Mouse (Mus musculus) neural tube, embryonic 15.5 days (tissue): ENCODE results near the gene Nmrk2. TPM values are rescaled to one million over a fixed set of nuclear protein-coding genes. Genes with fewer than 3 reads are reported as not detected.
"Not testable (repeated sequence)": the region's sequence is repeated elsewhere in the genome, so short reads cannot be mapped to it uniquely, and the experiment has no call there.

Experiments used
- ATAC-seq: fragments of 200-750 bp; cut with Nextera tagmentation; 2 replicates; pipeline ENCODE4 v1.8.0; 2017; ENCODE audit warnings: mild to moderate bottlenecking, moderate TSS enrichment, moderate library complexity; ENCODE audit not compliant: low FRiP score
- H3K27ac ChIP-seq: fragments of 300-500 bp; sonication (generic); replicated peaks from 2 replicates; pipeline ENCODE4 v1.5.1; 2015; ENCODE audit warnings: mild to moderate bottlenecking, inconsistent platforms
- H3K27me3 ChIP-seq: fragments of 300-500 bp; sonication (generic); replicated peaks from 2 replicates; pipeline ENCODE4 v1.6.1; 2015; ENCODE audit warnings: inconsistent platforms
- H3K36me3 ChIP-seq: fragments of 300-500 bp; sonication (generic); 2 replicates; pipeline ENCODE4 v1.6.1; 2015; ENCODE audit warnings: inconsistent platforms
- H3K4me1 ChIP-seq: fragments of 300-500 bp; sonication (generic); 2 replicates; pipeline ENCODE4 v1.6.1; 2015; ENCODE audit warnings: inconsistent platforms
- H3K4me2 ChIP-seq: fragments of 300-500 bp; sonication (generic); 2 replicates; pipeline ENCODE4 v1.6.1; 2015; ENCODE audit warnings: inconsistent platforms, mild to moderate bottlenecking, moderate library complexity
- H3K4me3 ChIP-seq: fragments of 300-500 bp; sonication (generic); replicated peaks from 2 replicates; pipeline ENCODE4 v1.5.1; 2015; ENCODE audit warnings: mild to moderate bottlenecking, inconsistent platforms
- H3K9ac ChIP-seq: fragments of 300-500 bp; sonication (generic); replicated peaks from 2 replicates; pipeline ENCODE4 v1.6.1; 2015; ENCODE audit warnings: mild to moderate bottlenecking, inconsistent platforms
- H3K9me3 ChIP-seq: fragments of 300-500 bp; sonication (generic); replicated peaks from 2 replicates; pipeline ENCODE4 v1.6.1; 2016; ENCODE audit warnings: inconsistent platforms
- WGBS: fragments of 180-500 bp; shearing (Covaris S2); methylation state at CpG from one replicate; pipeline ENCODE4 v1.1.7; 2015; ENCODE audit warnings: mixed read lengths; 5-methylcytosine and 5-hydroxymethylcytosine counted together
- polyA plus RNA-seq: library from polyadenylated mRNA; unstranded; fragments of >200 nt; fragmentation: Nextera tagmentation; extraction: Ambion mirVana; gene quantifications from 2 replicates; pipeline ENCODE4 v1.2.1, GENCODE M21; 2015

Nmrk2 gene
- polyA plus RNA-seq, 1 experiment from 2014 or later: 0.17 TPM

DNA sequence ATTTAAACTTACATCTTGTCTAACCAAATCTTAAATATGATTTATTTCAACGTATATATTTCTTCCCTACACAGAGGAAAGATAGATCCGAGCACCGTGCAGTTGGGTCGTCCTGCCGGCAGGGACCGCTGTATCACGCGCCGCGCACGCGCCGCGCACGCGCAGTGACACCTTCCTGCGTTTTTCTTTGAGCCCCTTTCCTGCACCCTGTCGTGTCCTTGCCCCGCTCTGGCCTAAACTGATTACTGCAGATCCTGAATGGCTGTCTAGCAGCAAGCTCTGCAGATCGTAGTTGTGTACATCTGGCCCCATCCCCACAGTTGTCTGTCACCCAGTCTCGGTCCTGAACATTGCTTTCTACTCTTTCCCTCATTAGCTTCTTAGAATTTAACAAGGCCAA, 28.7 kb downstream of the Nmrk2 start:
- Histone ChIP-seq H3K4me3 (peak overlapping the region; percentile 16; the same call in 1 of the 2 replicates), H3K9ac (peak overlapping the region; percentile 60), H3K36me3 (peaks cover 6% of the 10 kb centered on the region), H3K4me2 (peak overlapping the region; percentile 84), H3K9me3 (no peaks in the 10 kb centered on the region), H3K27me3 (no peaks in the 10 kb centered on the region), H3K4me1 (peaks cover 58% of the 10 kb centered on the region), H3K27ac (peak overlapping the region; percentile 95)
- ATAC-seq: peak; percentile 7; the same call in 1 of the 2 replicates
- WGBS: 5% methylated on average over 21 of the region's 21 CpGs

- peak overlapping the region; percentile 86 for H3K4me2 ChIP-seq
- WGBS: 38% methylated on average over 7 of the region's 14 CpGs
- not testable (repeated sequence) for H3K9ac ChIP-seq, H3K27me3 ChIP-seq, H3K9me3 ChIP-seq, H3K36me3 ChIP-seq, H3K4me3 ChIP-seq
- peak; percentile 27; the same call in 1 of the 2 replicates for ATAC-seq
- H3K4me1 ChIP-seq: peaks cover 55% of the 10 kb centered on the region
- peak overlapping the region; percentile 34; the same call in 1 of the 2 replicates for H3K27ac ChIP-seq
Measured at GRCm38 (mm10) chr10:81169411-81169900, 32.4 kb downstream of the Nmrk2 start.

DNA sequence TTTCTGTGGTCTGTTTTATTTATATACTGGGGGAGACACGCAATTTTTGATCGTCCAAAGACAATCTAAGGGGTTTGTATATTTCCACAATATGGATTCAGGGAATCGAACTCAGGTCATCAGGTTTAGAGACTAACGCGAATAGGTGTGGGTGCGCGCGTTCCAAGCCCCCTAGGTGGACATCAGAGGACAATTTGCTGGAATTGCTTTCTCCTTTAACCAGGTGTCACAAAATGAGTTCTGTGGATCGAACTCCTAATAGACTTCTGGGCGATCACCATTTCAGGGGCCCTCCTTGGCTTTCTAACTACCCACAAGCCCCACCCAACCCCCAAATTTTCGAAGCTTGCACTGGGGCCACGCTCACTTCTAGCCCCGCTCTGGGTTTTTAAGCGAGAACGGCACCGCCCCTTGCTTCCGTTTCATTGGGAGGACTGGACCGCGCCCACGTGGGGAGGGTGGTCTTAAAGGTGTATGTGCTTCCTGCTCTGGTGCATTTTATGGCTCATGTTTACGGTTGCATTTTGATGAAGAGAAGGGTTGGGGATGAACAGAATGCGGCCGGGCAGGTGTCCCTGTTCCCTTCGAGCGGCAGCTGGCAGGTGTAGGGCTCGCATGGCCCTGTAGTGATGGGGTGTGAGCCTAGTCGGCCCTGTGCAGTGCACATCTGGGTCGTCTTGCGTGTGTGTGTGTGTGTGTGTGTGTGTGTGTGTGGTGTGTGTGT, 33.2 kb downstream of the Nmrk2 start:
- H3K9ac ChIP-seq: peak overlapping the region; percentile 56
- peak overlapping the region; percentile 88 for H3K27ac ChIP-seq
- WGBS: 2% methylated on average over 29 of the region's 29 CpGs
- peaks cover 6% of the 10 kb centered on the region for H3K36me3 ChIP-seq
- peak overlapping the region; percentile 83 for H3K4me3 ChIP-seq
- peak overlapping the region; percentile 86 for H3K4me2 ChIP-seq
- no peaks in the 10 kb centered on the region for H3K9me3 ChIP-seq
- peaks cover 53% of the 10 kb centered on the region for H3K4me1 ChIP-seq
- H3K27me3 ChIP-seq: no peaks in the 10 kb centered on the region
- ATAC-seq: peak; percentile 60

DNA sequence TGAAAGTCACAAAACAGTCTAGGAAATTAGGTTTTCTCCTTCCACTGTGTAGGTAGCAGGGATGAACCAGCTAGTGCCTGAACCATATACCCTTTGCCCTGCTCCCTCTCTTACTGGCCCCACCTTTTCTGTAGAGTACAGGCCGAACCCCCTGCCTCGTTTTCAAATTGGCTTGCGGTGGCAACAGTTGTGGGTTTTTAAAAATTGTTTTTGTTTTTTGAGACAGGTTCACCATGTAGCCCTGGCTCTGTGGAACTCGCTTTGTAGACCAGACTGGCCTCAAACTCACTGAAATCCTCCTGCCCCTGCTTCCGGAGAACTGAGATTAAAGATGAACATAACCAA, 33.8 kb downstream of the Nmrk2 start:
- 7% methylated on average over 5 of the region's 5 CpGs for WGBS
- Histone ChIP-seq H3K27ac (peak overlapping the region; percentile 88), H3K4me2 (peak overlapping the region; percentile 86), H3K27me3 (no peaks in the 10 kb centered on the region), H3K4me1 (peaks cover 48% of the 10 kb centered on the region), H3K36me3 (peaks cover 11% of the 10 kb centered on the region), H3K9me3 (no peaks in the 10 kb centered on the region), H3K9ac (peak overlapping the region; percentile 56; the same call in 1 of the 2 replicates), H3K4me3 (peak overlapping the region; percentile 83)
- peak; percentile 64 for ATAC-seq

DNA sequence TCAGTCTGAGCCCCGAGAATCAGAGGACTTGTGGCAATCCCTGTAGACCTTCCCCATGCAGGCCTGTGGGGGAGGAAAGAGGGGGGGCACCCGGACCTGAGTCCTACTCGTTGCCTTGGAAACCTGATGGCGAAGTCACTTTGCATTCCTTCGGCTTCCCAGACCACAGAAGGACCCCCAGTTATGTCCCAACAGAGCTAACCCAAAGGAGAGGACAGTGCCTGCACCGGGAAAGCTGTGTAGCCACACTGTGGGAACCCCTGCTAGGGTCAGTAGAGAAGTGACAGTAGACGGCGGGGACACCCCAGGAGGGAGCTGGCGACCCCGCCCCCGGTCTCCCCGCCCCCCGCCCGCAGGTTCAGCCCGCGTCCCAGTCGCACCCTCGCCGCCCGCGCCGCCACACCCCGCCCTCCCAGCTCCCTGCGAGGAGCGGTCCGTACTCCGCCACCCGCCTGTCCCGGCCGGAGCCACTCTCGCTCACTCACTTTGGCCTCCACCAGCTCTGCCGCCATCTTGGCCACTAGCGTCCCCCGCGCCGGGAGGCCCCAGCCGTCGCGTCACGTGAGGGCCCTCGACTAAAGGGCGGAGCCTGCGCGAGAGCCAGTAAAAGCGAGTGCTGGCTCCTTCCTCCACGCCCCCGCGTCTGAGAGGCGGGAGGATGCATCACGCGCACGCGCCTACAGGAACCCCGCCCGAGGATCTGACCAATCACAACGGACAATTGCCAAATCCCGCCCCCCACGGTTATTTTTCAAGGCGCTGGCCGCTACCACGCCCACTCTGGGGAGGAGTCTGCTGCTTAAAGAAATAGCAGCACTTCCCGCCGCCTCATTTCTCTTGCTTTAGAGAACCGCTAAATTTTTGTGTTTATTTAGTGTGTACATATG, 34.4 kb downstream of the Nmrk2 start, which contains the start of gene Pias4:
Gene Pias4 (minus strand): TSS at position 724 of the 887 bp plus-strand sequence.
- H3K4me1 ChIP-seq: peaks cover 43% of the 10 kb centered on the region
- H3K9ac ChIP-seq: peak within 1 kb of the TSS; percentile 75
- peak within 1 kb of the TSS; percentile 88 for H3K27ac ChIP-seq
- H3K9me3 ChIP-seq: no peaks in the 10 kb centered on the region
- WGBS: under 1% methylated on average over 48 of the region's 64 CpGs
- H3K27me3 ChIP-seq: no peaks in the 10 kb centered on the region
- H3K36me3 ChIP-seq: peaks cover 12% of the 10 kb centered on the region
- H3K4me2 ChIP-seq: peak within 1 kb of the TSS; percentile 86
- peak within 1 kb of the TSS; percentile 83 for H3K4me3 ChIP-seq
- peak; percentile 90 for ATAC-seq

- H3K36me3 ChIP-seq: peaks cover 33% of the 10 kb centered on the region
- no peak overlapping the region for H3K9ac ChIP-seq
- H3K27ac ChIP-seq: no peak overlapping the region
- no peak overlapping the region for H3K4me2 ChIP-seq
- no peak overlapping the region for H3K4me3 ChIP-seq
- H3K9me3 ChIP-seq: no peaks in the 10 kb centered on the region
- H3K27me3 ChIP-seq: no peaks in the 10 kb centered on the region
- ATAC-seq: no peak
- H3K4me1 ChIP-seq: peaks cover 60% of the 10 kb centered on the region
- 89% methylated on average over 8 of the region's 8 CpGs for WGBS
Measured at GRCm38 (mm10) chr10:81165118-81165517, 36.7 kb downstream of the Nmrk2 start.

GRCm38 (mm10) chr10:81162318-81162652, 39.6 kb downstream of the Nmrk2 start:
- Histone ChIP-seq H3K9ac (no peak overlapping the region), H3K27ac (no peak overlapping the region), H3K27me3 (no peaks in the 10 kb centered on the region), H3K4me3 (no peak overlapping the region), H3K4me2 (peak overlapping the region; percentile 11; the same call in 1 of the 2 replicates), H3K9me3 (no peaks in the 10 kb centered on the region), H3K4me1 (peaks cover 52% of the 10 kb centered on the region), H3K36me3 (peaks cover 51% of the 10 kb centered on the region)
- 83% methylated on average over 2 of the region's 2 CpGs for WGBS
- ATAC-seq: no peak

DNA sequence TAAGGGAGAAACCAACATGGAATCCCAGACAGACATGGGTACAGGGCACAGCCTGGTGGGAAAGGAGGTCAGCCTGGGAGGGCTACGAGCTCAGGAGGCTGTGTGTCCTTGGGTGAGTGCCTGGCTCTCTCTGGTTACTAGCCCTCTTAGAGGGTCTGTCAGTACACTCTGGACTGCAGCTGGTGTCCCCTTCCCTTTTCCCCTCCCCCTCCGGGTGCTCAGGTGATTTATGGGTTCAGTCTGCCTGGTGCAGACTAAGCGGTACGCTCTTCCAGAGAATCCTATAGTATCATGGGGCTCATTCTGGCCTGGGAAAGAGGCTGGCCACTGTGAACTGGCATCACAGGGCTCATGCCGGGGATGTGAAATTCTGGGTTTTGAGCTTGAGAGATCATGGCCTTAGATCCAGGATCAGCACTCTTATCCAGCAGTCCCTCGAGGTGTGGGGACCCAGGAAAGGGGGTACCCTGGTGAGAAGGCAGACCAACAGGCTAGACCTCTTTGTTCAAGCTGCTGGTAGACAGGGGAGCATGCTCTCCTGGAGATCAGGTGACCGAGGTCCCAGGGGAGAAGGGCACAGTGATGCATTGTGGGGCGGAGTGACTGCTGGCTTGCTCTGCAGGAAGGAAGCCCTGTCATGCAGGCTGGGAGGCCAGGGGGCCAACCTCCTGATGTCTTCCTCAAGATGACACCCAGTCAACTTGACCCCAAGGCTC, 40.1 kb downstream of the Nmrk2 start:
- no peaks in the 10 kb centered on the region for H3K27me3 ChIP-seq
- H3K36me3 ChIP-seq: peaks cover 56% of the 10 kb centered on the region
- H3K4me3 ChIP-seq: no peak overlapping the region
- H3K9ac ChIP-seq: no peak overlapping the region
- H3K4me2 ChIP-seq: peak overlapping the region; percentile 11; the same call in 1 of the 2 replicates
- ATAC-seq: no peak
- H3K4me1 ChIP-seq: peaks cover 47% of the 10 kb centered on the region
- H3K27ac ChIP-seq: no peak overlapping the region
- H3K9me3 ChIP-seq: no peaks in the 10 kb centered on the region
- WGBS: 39% methylated on average over 8 of the region's 8 CpGs

GRCm38 (mm10) chr10:81154736-81155135, 47.1 kb downstream of the Nmrk2 start:
- ATAC-seq: no peak
- WGBS: 83% methylated on average over 6 of the region's 6 CpGs
- H3K4me3 ChIP-seq: no peak overlapping the region
- no peak overlapping the region for H3K4me2 ChIP-seq
- H3K27me3 ChIP-seq: no peaks in the 10 kb centered on the region
- H3K36me3 ChIP-seq: peaks cover 73% of the 10 kb centered on the region
- 0 out of 2 replicates have a peak, but pooled peaks cover 3% of the 10 kb centered on the region for H3K4me1 ChIP-seq
- no peaks in the 10 kb centered on the region for H3K9me3 ChIP-seq
- no peak overlapping the region for H3K9ac ChIP-seq
- H3K27ac ChIP-seq: no peak overlapping the region

DNA sequence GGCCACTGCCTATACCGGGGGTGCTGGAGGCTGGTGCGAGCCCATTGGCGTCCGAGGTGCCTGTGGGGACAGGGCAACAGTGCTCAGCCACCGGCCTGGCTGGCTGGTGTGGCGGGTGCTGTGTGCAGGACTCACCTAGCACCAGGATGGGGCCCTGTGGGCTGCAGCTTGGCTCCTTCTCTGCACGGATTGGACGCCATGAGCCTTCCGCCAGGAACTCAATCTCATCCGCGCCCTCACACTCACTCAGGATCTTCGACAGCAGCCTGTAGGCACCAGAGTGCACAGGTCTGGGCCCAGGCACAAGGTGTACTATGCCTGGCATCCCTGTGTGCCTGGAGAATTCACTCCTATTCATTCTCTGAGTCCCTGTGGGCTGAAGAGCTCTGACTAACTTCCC, 47.5 kb downstream of the Nmrk2 start:
- Histone ChIP-seq H3K9ac (no peak overlapping the region), H3K4me1 (0 out of 2 replicates have a peak, but pooled peaks cover 3% of the 10 kb centered on the region), H3K36me3 (peaks cover 76% of the 10 kb centered on the region), H3K4me3 (no peak overlapping the region), H3K27ac (no peak overlapping the region), H3K4me2 (no peak overlapping the region), H3K27me3 (no peaks in the 10 kb centered on the region), H3K9me3 (no peaks in the 10 kb centered on the region)
- no peak for ATAC-seq
- WGBS: 94% methylated on average over 12 of the region's 12 CpGs

GRCm38 (mm10) chr10:81152609-81153008, 49.2 kb downstream of the Nmrk2 start:
- H3K9ac ChIP-seq: no peak overlapping the region
- ATAC-seq: no peak
- no peaks in the 10 kb centered on the region for H3K4me1 ChIP-seq
- no peaks in the 10 kb centered on the region for H3K27me3 ChIP-seq
- H3K9me3 ChIP-seq: no peaks in the 10 kb centered on the region
- H3K4me2 ChIP-seq: no peak overlapping the region
- WGBS: 80% methylated on average over 12 of the region's 12 CpGs
- peaks cover 79% of the 10 kb centered on the region for H3K36me3 ChIP-seq
- H3K27ac ChIP-seq: no peak overlapping the region
- H3K4me3 ChIP-seq: no peak overlapping the region
